Mouse (Mus musculus) layer of hippocampus, adult 9-10 months (tissue): ENCODE measurements around the gene Ptpre.

Experiments
- DNase-seq: peaks from one replicate; pipeline ENCODE4 v3.0.0; 2022; ENCODE audit warnings: low spot score

Ptpre gene

DNA sequence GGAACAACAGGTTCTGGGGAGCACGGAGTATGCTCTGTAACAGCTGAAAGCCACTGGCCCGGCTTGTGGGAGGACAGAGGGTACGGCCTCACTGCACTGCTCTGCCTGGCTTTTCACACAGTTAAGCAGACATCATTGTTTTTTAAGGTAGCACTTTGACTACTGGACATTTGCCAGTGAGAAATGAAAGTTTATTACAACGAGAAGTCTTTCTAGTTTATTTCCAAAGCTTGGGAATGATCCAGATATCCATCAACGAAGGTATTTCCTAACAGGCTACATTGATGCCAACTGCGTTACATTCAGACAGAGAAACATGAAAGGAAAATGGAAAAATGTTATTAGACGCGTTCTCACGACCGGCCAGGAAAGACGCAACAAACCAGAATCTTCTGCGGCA is 190.8 kb downstream of the Ptpre start:
- no peak for DNase-seq

DNA sequence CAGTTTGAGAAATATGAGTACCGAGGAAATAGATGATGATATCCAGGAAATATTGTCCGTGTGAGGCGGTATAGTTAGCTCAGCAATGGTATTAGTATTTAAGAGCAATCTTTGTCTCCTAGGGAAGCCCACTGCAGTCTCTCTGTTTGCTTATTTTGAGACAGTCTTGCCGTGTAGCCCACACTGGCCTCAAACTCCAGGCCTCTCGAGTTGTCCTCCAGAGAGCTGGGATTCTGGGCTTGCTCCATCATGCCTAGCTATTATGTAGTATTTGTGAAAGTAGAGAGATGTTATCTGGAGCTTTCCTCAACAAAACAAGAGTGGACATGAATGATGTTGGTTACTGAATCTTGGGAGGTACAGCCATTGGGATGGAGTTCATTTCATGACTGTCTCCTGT is 197.1 kb downstream of the Ptpre start:
- DNase-seq = no peak

DNA sequence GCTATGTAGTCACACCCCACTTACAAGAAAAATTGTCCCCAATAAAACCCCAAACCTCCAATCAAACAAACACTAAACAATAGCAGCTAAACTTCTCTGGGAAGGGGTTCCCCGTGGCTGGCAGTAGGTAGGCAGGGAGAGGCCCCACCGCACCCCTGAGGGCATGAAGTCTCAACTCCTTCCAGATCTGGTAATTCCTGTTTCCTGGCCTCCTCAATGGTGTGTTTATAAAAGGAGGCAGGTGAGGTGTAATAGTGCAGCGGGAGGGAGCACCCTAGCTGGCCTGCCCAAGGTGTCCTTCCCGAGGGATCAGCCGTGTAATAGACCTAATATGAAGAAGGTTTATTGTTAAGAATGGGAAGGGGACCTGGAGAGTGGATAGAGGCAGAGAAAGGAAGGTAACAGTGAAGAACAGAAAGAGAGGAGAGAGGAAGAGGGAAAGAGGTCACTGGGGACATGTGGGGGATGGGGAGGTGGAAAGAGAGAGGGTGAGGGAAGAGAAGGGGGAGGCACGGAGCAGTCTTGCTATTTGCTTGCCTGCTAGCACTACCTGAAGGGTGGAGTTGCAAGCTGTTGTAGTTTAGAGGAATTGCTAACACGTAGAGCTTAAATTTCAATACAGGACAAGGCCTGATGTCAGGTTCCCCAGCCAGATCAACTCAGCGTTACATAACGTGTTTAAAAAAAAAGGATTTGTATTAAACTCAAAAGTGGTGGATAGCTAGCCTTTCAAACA is 197.8 kb downstream of the Ptpre start:
- DNase-seq = no peak
